Mouse (Mus musculus) heart, postnatal 0 days (tissue): ENCODE data around the gene Prkar2b. TPM values are rescaled to one million over a fixed set of nuclear protein-coding genes. Genes with fewer than 3 reads are reported as not detected.
A peak's percentile ranks its signal among the peaks of the same experiment; 100 is the strongest.

ENCODE experiments used
- ATAC-seq: fragments of 200-750 bp; cut with Nextera tagmentation; 2 replicates; pipeline ENCODE4 v1.8.0; 2017; ENCODE audit warnings: low read depth, moderate number of reproducible peaks, moderate library complexity; ENCODE audit not compliant: insufficient read depth
- DNase-seq: peaks from one replicate; pipeline ENCODE4 v3.0.0-alpha.2; 2016; ENCODE audit warnings: low spot score
- H3K27ac ChIP-seq: fragments of 300-500 bp; sonication (generic); 2 replicates; pipeline ENCODE4 v1.5.1; 2014; ENCODE audit warnings: low read depth, mild to moderate bottlenecking
- H3K27me3 ChIP-seq: fragments of 300-500 bp; sonication (generic); 2 replicates; pipeline ENCODE4 v1.6.1; 2014; ENCODE audit warnings: low read length, mixed read lengths; ENCODE audit not compliant: control insufficient read depth, insufficient read depth
- H3K36me3 ChIP-seq: fragments of 300-500 bp; sonication (generic); replicated peaks from 2 replicates; pipeline ENCODE4 v1.6.1; 2014; ENCODE audit warnings: low read length, mixed read lengths; ENCODE audit not compliant: control insufficient read depth, insufficient read depth
- H3K4me1 ChIP-seq: fragments of 300-500 bp; sonication (generic); 2 replicates; pipeline ENCODE4 v1.6.1; 2014; ENCODE audit warnings: antibody characterized with exemption; ENCODE audit not compliant: control insufficient read depth, insufficient read depth
- H3K4me2 ChIP-seq: fragments of 300-500 bp; sonication (generic); 2 replicates; pipeline ENCODE4 v1.6.1; 2014; ENCODE audit warnings: low read depth, mild to moderate bottlenecking, low read length, moderate library complexity
- H3K4me3 ChIP-seq: fragments of 300-500 bp; sonication (generic); 2 replicates; pipeline ENCODE4 v1.5.1; 2014; ENCODE audit warnings: low read depth, low read length
- H3K9ac ChIP-seq: fragments of 300-500 bp; sonication (generic); replicated peaks from 2 replicates; pipeline ENCODE4 v1.6.1; 2014; ENCODE audit warnings: low read depth, low read length, mixed read lengths
- H3K9me3 ChIP-seq: fragments of 300-500 bp; sonication (generic); replicated peaks from 2 replicates; pipeline ENCODE4 v1.6.1; 2016; ENCODE audit warnings: low read length; ENCODE audit not compliant: control insufficient read depth
- CTCF ChIP-seq: IDR thresholded peaks from 2 replicates; pipeline ENCODE4 v1.5.1; 2016; ENCODE audit warnings: antibody characterized with exemption, control low read depth, low read depth
- EP300 ChIP-seq: IDR thresholded peaks from 2 replicates; pipeline ENCODE4 v1.6.1; 2016; ENCODE audit warnings: antibody characterized with exemption, low read depth
- WGBS: fragments of 180-500 bp; shearing (Covaris S2); extraction: QIAGEN DNeasy Blood & Tissue Kit; methylation state at CpG from one replicate; pipeline ENCODE4 v1.1.7; 2014; 5-methylcytosine and 5-hydroxymethylcytosine counted together
- polyA plus RNA-seq: library from polyadenylated mRNA; unstranded; fragments of >200 nt; fragmentation: Nextera tagmentation; extraction: Ambion mirVana; gene quantifications from 2 replicates; pipeline ENCODE4 v1.2.1, GENCODE M21; 2015
- total RNA-seq: library from RNA; depleted of rRNA; stranded (reverse); fragments of >200 nt; gene quantifications from 2 replicates; pipeline ENCODE4 v1.2.3, GENCODE M21; 2014; ENCODE audit warnings: low replicate concordance; rRNA removed

Gene Prkar2b
- total RNA-seq (1.8 TPM in 1 of 2 replicates, not detected in the other), polyA plus RNA-seq (2.6 TPM in 2 replicates)

DNA sequence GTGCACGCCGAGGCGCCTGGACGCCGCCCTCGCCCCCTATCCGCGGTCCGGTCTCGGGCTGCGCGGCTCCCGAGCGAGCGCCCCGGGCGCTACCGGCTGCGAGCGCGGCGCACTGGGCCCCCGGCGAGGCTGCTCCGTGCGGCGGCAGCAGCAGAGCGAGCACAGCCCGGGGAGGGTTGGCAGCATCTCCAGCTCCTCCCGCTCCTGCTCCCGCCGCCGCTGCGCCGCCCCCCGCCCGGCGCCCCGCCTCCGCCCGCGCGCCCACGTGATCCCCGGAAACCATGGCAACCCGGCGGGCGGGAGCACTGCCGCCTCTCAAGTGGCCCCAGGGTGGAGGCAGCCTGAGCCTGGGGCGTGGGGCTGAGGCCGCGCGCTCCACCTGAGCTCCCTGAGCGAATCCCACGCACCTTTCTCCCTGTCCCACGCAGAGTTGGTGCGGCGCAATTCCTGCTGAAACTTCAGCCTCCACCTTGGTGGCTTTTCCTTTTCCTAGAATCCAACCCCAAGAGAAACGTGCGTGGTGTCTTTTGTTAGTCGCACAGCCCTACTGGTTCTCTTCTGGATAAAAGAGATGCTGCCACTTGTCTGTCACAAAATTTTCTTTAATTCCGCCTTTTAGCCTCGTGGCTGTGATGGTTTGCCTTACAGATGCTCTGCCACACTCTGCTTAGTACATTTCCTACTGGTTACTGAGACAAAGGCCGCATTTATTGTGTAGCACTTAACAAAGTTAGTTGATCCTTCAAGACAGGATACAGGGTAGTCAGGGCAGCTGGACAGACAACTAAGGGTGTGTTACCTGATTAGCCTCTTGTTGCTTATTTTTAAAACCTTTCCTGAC is at the start of gene Prkar2b:
Gene Prkar2b, minus strand, starts transcription at position 207 of the 841 bp plus-strand sequence.
- Histone ChIP-seq H3K27me3 (no peaks in the 10 kb centered on the region), H3K36me3 (no peaks in the 10 kb centered on the region), H3K27ac (peak within 1 kb of the TSS; percentile 18; the same call in 1 of the 2 replicates), H3K9ac (peak within 1 kb of the TSS; percentile 45), H3K4me3 (peak within 1 kb of the TSS; percentile 70), H3K4me2 (peak within 1 kb of the TSS; percentile 88), H3K9me3 (no peaks in the 10 kb centered on the region), H3K4me1 (0 out of 2 replicates have a peak, but pooled peaks cover 6% of the 10 kb centered on the region)
- ATAC-seq (peak; percentile 90), DNase-seq (peak; percentile 80)
- WGBS, result under 1% methylated on average over 57 of the region's 64 CpGs
- TF ChIP-seq EP300 (no peak), CTCF (no peak)

DNA sequence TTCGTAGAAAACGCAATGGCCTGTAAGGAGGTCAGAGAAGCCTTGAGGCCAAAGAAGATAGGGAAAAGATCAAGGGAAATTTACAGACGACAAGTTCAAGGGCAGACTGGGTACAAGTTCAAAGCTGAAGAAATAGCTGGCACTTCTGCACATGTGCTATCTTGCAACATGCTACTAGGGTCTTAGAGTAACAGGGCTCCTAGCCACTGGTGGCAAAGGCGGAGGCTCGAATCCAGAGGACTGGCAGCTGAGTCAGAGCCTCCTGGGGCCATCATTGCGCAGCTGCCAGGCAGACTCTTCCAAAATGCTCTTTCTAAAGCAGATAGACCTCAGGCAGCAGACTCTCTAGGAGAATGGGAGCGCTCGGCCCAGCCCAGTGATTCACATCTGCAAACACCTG is 48.1 kb upstream of the Prkar2b start:
- H3K36me3 ChIP-seq, result no peaks in the 10 kb centered on the region
- H3K9me3 ChIP-seq, result no peaks in the 10 kb centered on the region
- H3K27ac ChIP-seq, result no peak overlapping the region
- no peak overlapping the region for H3K4me3 ChIP-seq
- peaks cover 7% of the 10 kb centered on the region for H3K4me1 ChIP-seq
- 89% methylated on average over 8 of the region's 8 CpGs for WGBS
- no peak overlapping the region for H3K4me2 ChIP-seq
- H3K9ac ChIP-seq, result no peak overlapping the region
- no peak for ATAC-seq
- H3K27me3 ChIP-seq, result no peaks in the 10 kb centered on the region
- DNase-seq, result no peak
- TF ChIP-seq EP300 (no peak), CTCF (no peak)

DNA sequence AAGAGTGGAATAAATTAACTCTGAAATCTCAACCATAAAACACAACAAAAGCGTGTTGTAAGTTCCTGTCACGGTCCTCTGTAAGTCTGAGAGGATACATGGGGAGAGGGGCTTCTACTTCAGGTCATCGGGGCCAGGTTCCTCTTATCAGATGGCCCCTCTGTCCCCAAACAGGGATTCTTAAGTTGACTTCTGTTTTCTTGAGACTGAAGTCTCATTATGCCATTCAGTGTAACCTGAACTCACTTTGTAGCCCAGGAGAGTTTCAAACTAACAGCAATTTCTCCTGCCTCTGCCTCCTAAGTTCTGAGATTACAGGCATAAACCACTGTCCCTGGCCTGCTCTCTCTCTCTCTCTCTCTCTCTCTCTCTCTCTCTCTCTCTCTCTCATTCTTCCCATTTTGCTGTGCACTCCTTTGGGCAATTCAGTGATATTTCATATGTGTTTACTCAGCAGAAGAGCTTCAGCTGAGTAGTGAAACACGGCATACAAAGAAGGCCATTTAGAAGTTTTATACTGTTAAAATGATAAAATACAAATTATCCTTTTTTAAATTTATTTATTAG is 43.9 kb upstream of the Prkar2b start:
- ATAC-seq (no peak), DNase-seq (no peak)
- H3K27me3 ChIP-seq, result no peaks in the 10 kb centered on the region
- H3K9ac ChIP-seq, result no peak overlapping the region
- H3K9me3 ChIP-seq, result no peaks in the 10 kb centered on the region
- no peak overlapping the region for H3K4me3 ChIP-seq
- no peak overlapping the region for H3K4me2 ChIP-seq
- peaks cover 9% of the 10 kb centered on the region for H3K4me1 ChIP-seq
- H3K36me3 ChIP-seq, result no peaks in the 10 kb centered on the region
- 77% methylated on average over 4 of the region's 4 CpGs for WGBS
- H3K27ac ChIP-seq, result no peak overlapping the region
- TF ChIP-seq EP300, result no peak
- TF ChIP-seq CTCF, result no peak

DNA sequence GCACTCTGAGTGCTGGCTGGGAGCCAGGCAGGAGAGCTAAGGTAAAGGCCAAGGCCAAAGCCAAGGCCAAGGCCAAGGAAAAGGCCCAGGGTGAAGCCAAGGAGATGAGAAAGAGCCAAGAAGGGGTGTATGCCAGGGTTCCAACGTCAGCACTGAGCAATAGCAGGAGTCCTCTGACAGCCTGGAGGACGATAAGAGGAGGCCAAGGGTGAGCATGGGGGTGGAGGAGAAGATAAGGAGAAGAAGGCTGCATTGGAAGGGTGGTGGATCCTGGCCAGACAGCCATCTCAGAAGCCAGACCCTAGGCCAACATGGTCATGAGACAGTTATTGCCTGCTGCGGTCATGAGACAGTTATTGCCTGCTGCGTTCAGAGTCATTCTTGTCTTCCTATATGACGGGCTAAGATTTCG is 43.4 kb upstream of the Prkar2b start:
- no peak for DNase-seq
- H3K27ac ChIP-seq, result no peak overlapping the region
- peaks cover 9% of the 10 kb centered on the region for H3K4me1 ChIP-seq
- no peak overlapping the region for H3K4me3 ChIP-seq
- TF ChIP-seq CTCF, result no peak
- no peak for TF ChIP-seq EP300
- H3K9ac ChIP-seq, result no peak overlapping the region
- 41% methylated on average over 6 of the region's 6 CpGs for WGBS
- H3K4me2 ChIP-seq, result no peak overlapping the region
- no peaks in the 10 kb centered on the region for H3K27me3 ChIP-seq
- H3K9me3 ChIP-seq, result no peaks in the 10 kb centered on the region
- no peaks in the 10 kb centered on the region for H3K36me3 ChIP-seq
- peak; percentile 47; the same call in 1 of the 2 replicates for ATAC-seq

DNA sequence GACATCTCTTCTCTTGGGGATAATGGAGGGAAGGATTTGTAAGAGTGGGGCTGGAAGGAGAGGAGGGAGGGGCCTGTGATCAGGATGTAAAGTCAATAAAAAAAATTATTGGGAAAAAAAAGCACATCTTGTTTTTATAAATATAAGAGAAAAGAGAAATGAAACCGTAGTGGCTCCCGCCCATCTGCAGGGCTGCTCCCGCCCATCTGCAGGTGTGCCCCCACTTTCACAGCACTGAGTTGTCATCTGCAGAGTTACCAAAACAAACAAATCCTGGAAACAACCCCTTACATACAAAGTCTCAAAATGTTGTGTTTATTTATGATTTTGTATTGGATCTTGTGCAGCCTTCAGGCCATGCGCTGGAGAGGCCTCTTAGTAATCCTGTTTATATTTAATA is 40.2 kb upstream of the Prkar2b start:
- TF ChIP-seq CTCF (no peak), EP300 (no peak)
- Histone ChIP-seq H3K9ac (no peak overlapping the region), H3K9me3 (no peaks in the 10 kb centered on the region), H3K4me2 (no peak overlapping the region), H3K4me3 (no peak overlapping the region), H3K4me1 (peaks cover 9% of the 10 kb centered on the region), H3K27ac (no peak overlapping the region), H3K36me3 (no peaks in the 10 kb centered on the region), H3K27me3 (no peaks in the 10 kb centered on the region)
- no peak for DNase-seq
- no peak for ATAC-seq
- 97% methylated on average over 4 of the region's 4 CpGs for WGBS
